Mouse (Mus musculus): ENCODE measurements around the gene Slc27a1.

Slc27a1 gene

DNA sequence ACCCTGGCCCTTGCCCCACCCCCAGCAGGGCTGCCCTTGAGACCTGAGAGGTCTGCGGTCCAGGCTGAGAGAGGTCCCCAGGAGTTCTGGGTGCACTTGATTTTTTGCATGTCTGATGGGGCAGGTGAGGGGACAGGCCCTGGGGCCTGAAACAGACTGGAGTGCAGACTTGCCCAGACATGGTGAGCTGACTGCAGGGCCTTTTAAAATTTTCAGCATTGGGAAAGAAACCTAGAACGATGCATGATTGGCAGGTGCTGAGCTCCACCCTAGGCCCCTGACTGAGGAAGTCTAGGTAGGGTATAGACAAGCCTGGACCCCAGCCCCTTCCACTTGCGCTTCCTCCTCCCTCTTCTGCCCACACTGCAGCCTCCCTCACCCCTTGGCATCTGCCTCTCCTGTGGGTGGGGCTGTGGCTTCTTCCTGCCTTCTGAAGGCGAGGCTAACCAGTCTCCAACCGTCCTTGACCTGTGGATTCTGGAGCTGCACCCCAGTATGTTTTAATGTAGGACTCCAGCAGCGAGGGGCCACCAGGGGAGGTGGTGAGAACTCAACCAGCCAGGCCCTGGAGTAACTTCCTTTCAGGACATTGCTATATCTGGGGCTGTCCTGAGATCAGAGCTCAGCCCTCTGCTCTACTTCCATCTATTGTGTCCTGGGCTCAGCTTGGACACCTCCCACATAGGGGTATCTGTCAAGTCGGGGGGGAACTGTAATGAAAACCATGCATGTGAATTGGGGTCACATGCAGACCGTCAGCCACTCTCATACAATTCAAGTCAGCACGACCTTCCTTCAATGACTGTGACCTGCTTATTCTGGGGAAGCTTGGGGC is 58.8 kb downstream of the Slc27a1 start:
- no peak for DNase-seq

DNA sequence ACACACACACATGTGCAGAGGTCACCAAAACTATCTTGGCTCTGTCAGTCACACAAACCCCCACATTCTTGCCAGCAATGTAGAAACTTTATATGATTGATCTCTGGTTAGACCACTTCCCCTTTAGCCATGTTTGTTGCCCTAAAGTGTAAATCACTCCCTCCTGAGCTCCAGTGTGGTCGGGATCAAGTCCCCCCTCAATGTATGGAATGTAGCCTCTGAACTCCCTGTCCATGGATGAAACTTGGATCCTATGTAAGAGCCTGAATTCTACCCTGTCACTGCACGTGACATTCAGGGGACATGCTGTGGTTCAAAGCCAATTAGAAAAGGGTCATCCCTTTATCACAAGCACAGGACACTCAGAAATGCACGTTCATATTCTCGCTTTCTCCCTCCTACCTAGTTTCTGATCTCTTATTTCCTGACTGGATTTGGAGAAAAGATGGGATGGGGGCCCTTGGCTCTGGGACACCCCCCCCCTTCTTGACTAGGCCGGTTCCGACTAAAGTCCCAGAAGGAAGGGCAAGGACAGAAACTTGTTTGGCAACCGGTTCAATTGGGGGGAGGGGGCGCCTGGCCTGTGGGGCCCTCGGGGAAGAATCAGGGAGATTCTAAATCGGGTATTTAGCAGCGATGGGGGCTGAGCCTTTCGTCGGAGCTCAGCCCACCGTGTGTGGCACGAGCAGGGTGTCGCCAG is 59.9 kb downstream of the Slc27a1 start:
- DNase-seq, result no peak

DNA sequence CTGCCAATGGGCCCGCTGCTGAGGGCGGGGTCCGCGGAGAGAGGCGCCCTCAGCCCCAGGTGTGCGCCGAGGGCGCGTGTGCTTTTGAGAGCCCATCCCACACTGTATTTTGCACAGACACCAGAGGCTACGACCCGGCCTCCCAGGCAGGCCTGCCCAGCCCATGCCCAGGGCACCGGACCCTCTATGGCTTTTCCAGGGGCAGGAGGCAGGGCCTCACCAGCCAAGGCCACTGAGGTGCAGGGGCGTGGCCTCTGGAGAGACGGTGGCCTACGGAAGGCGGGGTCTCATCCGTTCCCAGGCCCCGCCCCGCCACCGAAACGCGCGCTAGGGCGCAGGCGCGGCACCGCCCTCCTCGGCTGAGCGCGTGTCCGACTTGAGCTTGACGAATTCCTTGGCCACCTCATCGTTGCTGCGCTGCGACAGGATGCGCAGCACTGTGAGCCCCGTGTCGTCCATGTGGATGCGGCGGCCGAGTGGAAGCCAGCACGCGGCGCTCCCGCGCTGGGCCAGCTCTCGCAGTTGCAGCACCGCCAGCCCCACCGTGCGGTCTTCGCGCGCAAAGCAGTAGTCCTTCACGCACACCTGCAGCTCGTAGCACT is 60.5 kb downstream of the Slc27a1 start:
- peak; percentile 90 for DNase-seq

DNA sequence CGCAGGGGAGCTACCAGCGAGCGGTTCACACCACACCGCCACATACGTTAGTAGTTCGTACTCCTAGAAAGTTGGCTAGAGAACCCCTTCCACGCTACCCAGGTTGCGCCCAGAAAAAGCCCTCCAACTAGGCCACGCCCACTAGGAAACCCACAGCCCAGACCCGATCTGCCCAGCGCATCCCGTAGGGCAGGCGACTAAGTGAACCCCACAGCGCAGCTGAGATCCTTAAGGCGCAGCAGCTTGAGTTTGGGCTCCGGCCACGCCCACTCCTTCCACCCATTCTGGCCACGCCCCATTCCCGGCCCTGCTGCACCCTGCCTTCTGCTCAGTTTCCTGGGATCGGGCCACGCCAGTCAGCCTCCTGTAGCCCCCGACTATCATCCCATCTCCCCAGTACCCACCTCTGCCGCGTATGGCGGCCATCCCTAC is 61.1 kb downstream of the Slc27a1 start:
- peak; percentile 71 for DNase-seq

DNA sequence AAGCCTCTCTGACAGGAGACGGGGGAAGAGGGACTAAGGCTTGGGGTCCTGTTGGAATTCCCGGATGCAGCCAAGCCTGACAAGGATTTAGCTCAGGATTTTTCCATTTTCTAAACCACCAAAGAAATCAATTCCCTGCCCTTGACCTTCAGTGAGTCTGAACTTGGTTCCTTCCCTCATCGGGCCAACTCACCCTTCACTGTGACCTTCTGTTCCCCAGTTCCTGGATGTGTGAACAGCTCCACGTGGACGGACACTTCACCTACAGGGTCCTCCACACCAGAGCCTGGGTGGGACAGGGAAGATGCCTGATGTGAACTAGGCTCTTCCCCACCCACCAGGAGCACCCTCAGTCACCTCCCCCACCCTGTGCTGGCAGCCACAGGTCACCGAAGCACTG is 62.1 kb downstream of the Slc27a1 start:
- no peak for DNase-seq

DNA sequence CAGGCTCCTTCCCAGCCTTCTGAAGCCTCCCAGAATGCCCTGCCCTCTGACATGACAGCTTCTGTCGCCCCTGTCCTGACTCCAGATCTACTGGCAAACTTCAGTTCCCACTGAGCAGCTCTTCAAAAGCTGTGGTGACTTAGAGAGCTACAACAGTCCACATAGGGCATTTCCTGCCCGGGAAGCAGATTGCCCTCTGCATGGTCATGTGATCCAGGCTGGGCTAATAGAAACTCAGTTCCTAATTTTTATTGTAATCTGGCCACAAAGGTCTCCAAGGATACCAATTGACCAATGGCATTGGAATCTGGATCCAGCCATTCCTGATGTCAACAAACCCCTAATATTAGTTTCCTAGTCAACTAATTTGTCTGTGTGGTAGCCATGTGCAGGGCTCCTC is 63.2 kb downstream of the Slc27a1 start:
- no peak for DNase-seq

DNA sequence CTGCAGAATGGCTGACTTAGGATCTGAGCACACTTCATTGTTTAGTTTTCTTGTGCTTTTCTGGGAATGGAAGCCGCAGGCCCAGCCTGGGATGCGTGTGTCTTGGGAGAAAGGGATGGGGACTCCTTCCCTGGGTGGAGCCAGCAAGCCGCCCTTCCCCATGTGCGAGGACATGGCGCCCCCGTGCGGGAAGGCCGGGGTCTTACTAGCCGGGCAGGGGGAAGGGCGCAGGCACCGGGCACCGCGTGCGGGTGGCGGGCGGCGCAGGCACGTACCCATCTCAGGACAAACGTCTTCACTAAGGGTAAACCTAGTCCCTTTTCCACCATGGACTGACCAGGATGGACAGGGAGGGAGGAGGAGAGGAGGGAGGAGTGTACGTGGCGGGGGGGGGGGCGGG is 64.5 kb downstream of the Slc27a1 start:
- DNase-seq, result no peak

DNA sequence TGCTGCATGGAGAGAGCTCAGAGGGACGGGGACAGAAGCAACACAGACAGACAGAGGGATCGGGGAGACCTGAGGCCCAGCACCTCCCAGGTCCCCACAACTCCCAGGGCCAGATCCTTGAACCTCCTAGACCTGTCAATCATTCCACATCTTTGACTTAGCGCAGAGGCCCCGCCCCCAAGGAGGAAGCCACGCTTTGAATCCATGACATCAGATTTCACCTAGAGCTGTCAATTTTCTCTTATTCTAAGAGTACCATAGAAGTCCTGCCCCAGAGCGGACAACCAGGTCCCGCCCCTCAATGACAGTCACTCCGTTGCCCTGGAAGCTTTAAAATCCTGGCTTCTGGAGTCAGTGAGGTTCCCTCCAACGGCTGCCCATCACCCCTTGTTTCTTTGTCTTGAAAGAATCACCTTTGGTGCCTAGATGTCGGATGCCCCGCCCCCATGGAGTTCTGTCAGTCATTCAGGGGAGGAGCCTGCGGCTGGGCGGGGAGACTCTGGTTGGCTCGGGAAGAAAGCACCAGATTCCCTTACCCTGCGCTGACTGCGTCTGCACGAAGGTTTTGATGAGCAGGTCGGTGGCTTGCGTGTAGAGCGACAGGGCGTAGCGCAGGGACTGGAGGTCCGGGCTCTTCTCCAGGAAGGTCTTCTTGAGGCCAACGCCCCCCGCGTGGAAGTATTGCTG is 65.4 kb downstream of the Slc27a1 start:
- DNase-seq, result peak; percentile 50
